Mouse (Mus musculus) G1E (cell line): ENCODE measurements around the gene Ccdc51. TPM values are rescaled to one million over a fixed set of nuclear protein-coding genes. Genes with fewer than 3 reads are reported as not detected.

Experiments used
- ATAC-seq: 2 replicates; pipeline ENCODE4 v1.8.0; 2016; ENCODE audit warnings: mild to moderate bottlenecking; ENCODE audit not compliant: insufficient number of reproducible peaks, poor library complexity, low FRiP score, severe bottlenecking; ENCODE audit errors: extremely low read depth
- DNase-seq: peaks from one replicate; pipeline ENCODE4 v3.0.0; 2012; ENCODE audit warnings: low spot score
- H3K27me3 ChIP-seq: 2 replicates; pipeline ENCODE4 v1.6.1; 2012; ENCODE audit warnings: mild to moderate bottlenecking, low read length, inconsistent platforms; ENCODE audit not compliant: insufficient read depth
- H3K36me3 ChIP-seq: replicated peaks from 2 replicates; pipeline ENCODE3; 2012; ENCODE audit warnings: mild to moderate bottlenecking, inconsistent platforms
- H3K4me1 ChIP-seq: 2 replicates; pipeline ENCODE4 v1.6.1; 2012; ENCODE audit warnings: low read depth, low read length, inconsistent platforms, mixed read lengths; ENCODE audit not compliant: insufficient read depth
- H3K4me3 ChIP-seq: 2 replicates; pipeline ENCODE4 v1.5.1; 2012; ENCODE audit warnings: low read depth, mild to moderate bottlenecking, inconsistent platforms, low read length, moderate library complexity, mixed read lengths
- H3K9me3 ChIP-seq: replicated peaks from 2 replicates; pipeline ENCODE4 v1.6.1; 2012; ENCODE audit warnings: inconsistent platforms
- CTCF ChIP-seq: IDR thresholded peaks from 2 replicates; pipeline ENCODE4 v1.5.1; 2012; ENCODE audit warnings: low read depth, low read length, inconsistent platforms, mixed read lengths
- GATA1 ChIP-seq: IDR thresholded peaks from 2 replicates; pipeline ENCODE4 v1.6.1; 2012; ENCODE audit warnings: borderline replicate concordance, low read length, inconsistent platforms, mixed read lengths
- GATA2 ChIP-seq: IDR thresholded peaks from 2 replicates; pipeline ENCODE4 v1.6.1; 2012; ENCODE audit warnings: low read depth, low read length, inconsistent platforms, borderline replicate concordance
- POLR2AphosphoS5 ChIP-seq: IDR thresholded peaks from 2 replicates; pipeline ENCODE4 v1.6.1; 2012; ENCODE audit warnings: low read depth, low read length, inconsistent platforms; ENCODE audit not compliant: insufficient replicate concordance
- TAL1 ChIP-seq: conservative IDR thresholded peaks from 2 replicates; pipeline ENCODE4 v1.6.1; 2012; ENCODE audit warnings: low read depth, low read length, inconsistent platforms, mixed read lengths
- polyA plus RNA-seq: library from polyadenylated mRNA; stranded (reverse); fragments of >175 nt; gene quantifications from 2 replicates; pipeline ENCODE4 v1.2.3, GENCODE M21; 2012
- total RNA-seq, 2 experiments: library from RNA; stranded (forward) in 1 of 2; stranded (reverse) in 1 of 2; fragments of 200-1000 nt in 1 of 2; fragments of >200 nt in 1 of 2; fragmentation: Nextera tagmentation in 1 of 2; gene quantifications; 2 replicates each; pipeline ENCODE4 v1.2.3; 2014 to 2017

Gene Ccdc51
- total and polyA plus RNA-seq, 3 experiments: 5.0 to 16.8 (median 8.8) TPM

DNA sequence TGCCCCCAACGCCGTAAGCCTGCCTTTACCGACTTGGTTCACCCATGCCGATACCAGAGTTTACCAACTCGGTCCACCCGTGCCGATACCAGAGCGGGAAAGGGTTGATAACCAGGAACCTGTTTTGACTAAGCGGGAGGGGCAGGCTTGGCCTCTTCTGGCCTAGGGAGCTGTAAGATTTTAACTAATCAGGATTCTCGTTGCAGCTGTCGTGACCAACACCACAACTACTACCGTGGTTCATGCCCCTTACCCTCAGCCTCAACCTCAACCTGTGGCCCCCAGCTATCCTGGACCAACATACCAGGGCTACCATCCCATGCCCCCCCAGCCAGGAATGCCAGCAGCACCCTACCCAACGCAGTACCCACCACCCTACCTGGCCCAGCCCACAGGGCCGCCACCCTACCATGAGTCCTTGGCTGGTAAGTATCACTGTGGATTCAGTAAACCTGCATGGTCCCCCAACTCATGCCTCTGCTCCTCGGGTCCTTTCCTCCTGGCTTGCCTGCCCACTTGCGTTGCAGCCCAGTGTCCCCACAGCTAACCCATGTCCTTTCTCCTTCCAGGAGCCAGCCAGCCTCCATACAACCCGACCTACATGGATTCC, 26.1 kb upstream of the Ccdc51 start:
- ATAC-seq: no peak
- H3K4me3 ChIP-seq: peak overlapping the region; percentile 67; the same call in 1 of the 2 replicates
- no peaks in the 10 kb centered on the region for H3K9me3 ChIP-seq
- DNase-seq: no peak
- H3K36me3 ChIP-seq: peaks cover 76% of the 10 kb centered on the region
- no peaks in the 10 kb centered on the region for H3K27me3 ChIP-seq
- peaks cover 80% of the 10 kb centered on the region for H3K4me1 ChIP-seq
- TF ChIP-seq GATA1 (no peak), GATA2 (no peak), CTCF (no peak), POLR2AphosphoS5 (no peak)

DNA sequence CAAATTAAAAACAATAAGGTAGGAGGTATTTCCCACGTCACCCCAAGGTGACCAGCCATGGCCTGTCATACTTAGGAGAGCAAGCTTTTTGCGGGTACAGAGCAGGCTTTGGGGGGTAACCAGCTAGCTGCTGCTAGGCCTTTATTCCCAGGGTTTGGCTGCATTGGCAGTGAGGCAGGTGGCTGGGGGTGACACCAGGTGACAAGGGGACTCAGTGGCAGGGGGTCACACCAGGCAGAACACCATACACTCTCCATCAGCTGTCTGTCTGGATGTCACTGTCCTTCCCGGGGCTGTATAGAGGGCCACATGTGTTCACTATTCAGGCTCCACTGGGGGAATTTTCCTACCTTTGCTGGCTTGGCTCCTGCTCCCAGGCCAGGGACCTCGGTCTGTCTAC, 25.4 kb upstream of the Ccdc51 start:
- Histone ChIP-seq H3K4me3 (no peak overlapping the region), H3K4me1 (peaks cover 73% of the 10 kb centered on the region), H3K27me3 (no peaks in the 10 kb centered on the region), H3K9me3 (no peaks in the 10 kb centered on the region), H3K36me3 (peaks cover 75% of the 10 kb centered on the region)
- ATAC-seq: no peak
- no peak for DNase-seq
- no peak for TF ChIP-seq GATA2

DNA sequence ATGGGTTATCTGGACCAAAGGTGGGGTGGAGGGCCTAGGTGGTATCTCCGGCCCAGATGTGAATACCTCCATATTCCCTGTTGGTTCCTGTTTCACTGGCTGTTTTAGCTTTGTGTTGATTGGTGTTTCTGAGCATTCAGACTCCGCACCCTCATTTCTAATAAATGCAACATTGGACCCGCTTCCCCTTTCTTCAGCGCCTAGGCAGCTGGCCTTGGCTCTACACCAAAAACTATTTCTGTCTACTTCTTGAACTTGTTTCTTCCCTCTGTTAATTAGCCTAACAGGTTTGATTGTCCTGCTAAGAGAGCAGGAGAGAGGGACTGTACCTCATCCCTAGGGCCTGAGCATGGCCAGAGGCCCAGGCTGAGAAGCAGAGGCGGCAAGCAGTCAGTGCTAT, 24.8 kb upstream of the Ccdc51 start:
- no peak for TF ChIP-seq CTCF
- no peak for TF ChIP-seq GATA1
- no peak for TF ChIP-seq TAL1
- no peak for TF ChIP-seq GATA2
- TF ChIP-seq POLR2AphosphoS5: no peak
- Histone ChIP-seq H3K4me3 (peak overlapping the region; percentile 69; the same call in 1 of the 2 replicates), H3K27me3 (no peaks in the 10 kb centered on the region), H3K36me3 (peaks cover 78% of the 10 kb centered on the region), H3K4me1 (peaks cover 73% of the 10 kb centered on the region), H3K9me3 (no peaks in the 10 kb centered on the region)
- ATAC-seq: no peak
- DNase-seq: no peak

DNA sequence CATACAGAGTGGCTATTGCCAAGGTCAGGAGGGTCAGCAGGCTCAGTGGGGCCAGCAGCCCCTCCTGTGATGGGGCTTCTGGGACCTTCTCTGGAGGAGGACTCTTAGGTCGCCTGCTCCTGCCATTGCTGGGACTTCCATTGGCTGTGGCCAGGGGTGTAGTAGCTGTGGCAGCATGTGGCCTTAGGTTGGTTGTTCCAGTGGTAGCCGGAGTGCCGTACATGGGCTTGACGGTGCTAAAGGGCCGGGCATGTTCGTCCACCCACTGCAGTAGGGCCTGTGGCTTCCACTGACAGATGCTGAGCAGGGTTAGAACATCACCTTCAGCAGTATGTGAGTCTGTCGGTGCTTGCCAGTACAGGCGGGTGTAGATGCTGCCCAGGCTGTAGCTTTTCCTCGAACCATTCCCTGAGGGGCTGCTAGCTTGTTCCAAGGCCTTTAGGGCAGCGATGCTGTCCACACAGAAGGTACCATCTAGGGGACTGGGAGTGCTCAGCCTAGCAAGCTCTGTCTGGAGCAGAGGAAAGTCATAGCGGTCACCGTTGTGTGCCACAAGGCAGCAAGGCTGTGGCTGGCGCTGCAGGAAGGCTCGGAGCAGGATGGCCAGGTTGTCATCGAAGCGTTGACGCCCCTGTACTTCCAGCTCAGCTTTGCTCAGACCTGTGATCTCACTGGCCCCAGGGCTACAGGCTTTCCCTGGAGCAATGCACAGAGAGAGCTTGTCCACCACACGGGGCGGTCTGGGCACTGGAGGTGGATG, 24.1 kb upstream of the Ccdc51 start:
- TF ChIP-seq GATA2 (no peak), TAL1 (no peak), GATA1 (no peak), POLR2AphosphoS5 (no peak), CTCF (no peak)
- ATAC-seq (no peak), DNase-seq (no peak)
- Histone ChIP-seq H3K4me1 (peaks cover 68% of the 10 kb centered on the region), H3K9me3 (no peaks in the 10 kb centered on the region), H3K27me3 (no peaks in the 10 kb centered on the region), H3K4me3 (peak overlapping the region; percentile 69), H3K36me3 (peaks cover 79% of the 10 kb centered on the region)

DNA sequence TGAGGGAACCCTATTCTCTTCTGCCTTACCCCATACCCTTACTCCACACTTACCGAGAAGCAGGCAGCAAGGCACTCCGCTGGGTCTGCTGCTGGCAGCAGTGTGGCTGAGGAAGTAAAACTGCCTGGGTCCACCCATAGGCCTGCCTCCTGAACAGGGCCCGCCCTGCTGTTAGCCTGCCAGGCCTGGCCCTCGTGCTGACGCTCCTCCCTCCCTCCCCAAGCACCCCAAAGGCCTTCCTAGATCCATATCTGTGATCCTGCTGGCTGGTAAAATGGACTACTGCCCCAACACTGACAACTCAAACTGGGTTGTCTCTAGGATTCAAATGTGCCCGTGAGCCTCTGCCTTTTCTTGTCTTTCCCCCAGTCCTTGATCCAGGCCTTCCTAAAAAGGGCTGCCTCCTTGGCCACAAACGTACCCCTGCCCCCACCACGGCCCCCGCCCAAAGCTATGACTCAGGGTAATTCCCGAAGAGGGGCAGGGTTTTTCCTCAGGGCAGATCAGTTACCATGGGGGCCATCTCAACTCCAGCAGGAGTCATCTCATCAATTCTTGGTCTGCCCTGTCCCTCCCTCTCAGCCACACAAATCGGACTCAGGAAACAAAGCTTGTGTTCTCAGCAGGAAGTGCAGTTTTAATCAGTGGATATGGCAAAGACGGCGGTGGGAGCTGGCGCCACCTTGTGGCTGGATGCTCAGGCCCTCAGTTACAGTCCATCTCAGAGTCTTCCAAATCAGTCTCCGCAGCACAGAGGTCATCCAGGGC, 23.0 kb upstream of the Ccdc51 start, which contains the start of gene Trex1:
Trex1 (minus strand) TSS at position 599 of the 768 bp plus-strand sequence.
- Histone ChIP-seq H3K4me3 (peak within 1 kb of the TSS; percentile 69), H3K4me1 (peaks cover 61% of the 10 kb centered on the region), H3K36me3 (peaks cover 86% of the 10 kb centered on the region), H3K9me3 (no peaks in the 10 kb centered on the region), H3K27me3 (no peaks in the 10 kb centered on the region)
- ATAC-seq (peak; percentile 85), DNase-seq (peak; percentile 84)
- TF ChIP-seq GATA1: no peak
- no peak for TF ChIP-seq GATA2
- no peak for TF ChIP-seq TAL1
- TF ChIP-seq CTCF: peak; percentile 91

DNA sequence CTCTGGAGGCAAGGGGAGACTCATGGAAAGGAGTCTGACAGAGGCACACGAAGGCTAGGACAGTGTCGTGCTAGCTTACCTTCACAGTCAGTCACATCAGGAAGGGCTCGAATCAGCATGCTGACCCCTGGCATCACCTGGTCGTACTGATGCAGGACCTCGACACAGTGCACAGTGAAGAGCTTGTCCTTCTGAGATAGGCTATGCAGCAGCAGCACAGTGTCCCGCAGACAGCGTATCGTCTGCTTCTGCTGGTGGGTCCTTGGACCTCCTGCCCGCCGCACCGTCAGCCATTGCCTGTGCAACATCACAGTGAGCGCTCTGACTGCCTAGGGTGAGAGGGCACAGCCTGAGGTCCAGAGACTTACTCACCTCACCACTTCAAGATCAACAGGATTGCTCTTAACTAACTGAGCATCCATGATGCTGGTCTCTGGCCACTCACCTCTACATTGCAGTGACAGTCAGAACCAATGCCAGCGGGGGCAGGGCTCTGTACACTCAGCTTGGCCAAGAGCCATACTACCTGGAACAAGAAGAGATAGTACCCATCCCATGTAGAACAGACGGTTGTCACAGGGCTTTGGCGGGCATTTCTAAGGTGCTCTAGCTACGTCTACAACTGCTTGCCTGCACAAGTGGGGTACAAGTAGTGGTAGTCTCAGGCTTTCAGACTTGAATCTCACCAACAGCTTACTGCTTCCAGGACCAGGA, 22.0 kb upstream of the Ccdc51 start:
- TF ChIP-seq GATA2 (no peak), GATA1 (no peak), TAL1 (no peak), POLR2AphosphoS5 (no peak), CTCF (no peak)
- H3K27me3 ChIP-seq: no peaks in the 10 kb centered on the region
- H3K9me3 ChIP-seq: no peaks in the 10 kb centered on the region
- H3K4me1 ChIP-seq: peaks cover 51% of the 10 kb centered on the region
- ATAC-seq (no peak), DNase-seq (no peak)
- peaks cover 93% of the 10 kb centered on the region for H3K36me3 ChIP-seq
- peak overlapping the region; percentile 34 for H3K4me3 ChIP-seq
